Mouse (Mus musculus) heart, embryonic 16.5 days (tissue): ENCODE data around the gene Nupr1. TPM values are rescaled to one million over a fixed set of nuclear protein-coding genes. Genes with fewer than 3 reads are reported as not detected.
"Not testable (repeated sequence)": the region's sequence is repeated elsewhere in the genome, so short reads cannot be mapped to it uniquely, and the experiment has no call there.

Experiments
- ATAC-seq: fragments of 200-750 bp; cut with Nextera tagmentation; replicated peaks from 2 replicates; pipeline ENCODE4 v1.8.0; 2017; ENCODE audit warnings: moderate number of reproducible peaks; ENCODE audit not compliant: insufficient read depth, low FRiP score; ENCODE audit errors: extremely low read depth
- H3K27ac ChIP-seq: fragments of 300-500 bp; sonication (generic); 2 replicates; pipeline ENCODE4 v1.5.1; 2014; ENCODE audit warnings: mild to moderate bottlenecking, low read length, control low read depth, moderate library complexity
- H3K27me3 ChIP-seq: fragments of 300-500 bp; sonication (generic); 2 replicates; pipeline ENCODE4 v1.6.1; 2014; ENCODE audit warnings: low read length, mixed read lengths; ENCODE audit not compliant: control insufficient read depth, insufficient read depth
- H3K36me3 ChIP-seq: fragments of 300-500 bp; sonication (generic); 2 replicates; pipeline ENCODE4 v1.6.1; 2014; ENCODE audit not compliant: control insufficient read depth, insufficient read depth
- H3K4me1 ChIP-seq: fragments of 300-500 bp; sonication (generic); 2 replicates; pipeline ENCODE4 v1.6.1; 2014; ENCODE audit warnings: low read length, mixed read lengths; ENCODE audit not compliant: control insufficient read depth, insufficient read depth
- H3K4me2 ChIP-seq: fragments of 300-500 bp; sonication (generic); 2 replicates; pipeline ENCODE4 v1.6.1; 2014; ENCODE audit warnings: low read depth, mild to moderate bottlenecking, control low read depth, low read length
- H3K4me3 ChIP-seq: fragments of 300-500 bp; sonication (generic); 2 replicates; pipeline ENCODE4 v1.5.1; 2014; ENCODE audit warnings: mild to moderate bottlenecking, control low read depth, low read length
- H3K9ac ChIP-seq: fragments of 300-500 bp; sonication (generic); 2 replicates; pipeline ENCODE4 v1.6.1; 2014; ENCODE audit warnings: low read length, control low read depth
- H3K9me3 ChIP-seq: fragments of 300-500 bp; sonication (generic); replicated peaks from 2 replicates; pipeline ENCODE4 v1.6.1; 2016; ENCODE audit warnings: low read length; ENCODE audit not compliant: control insufficient read depth
- WGBS: fragments of 180-500 bp; shearing (Covaris S2); extraction: QIAGEN DNeasy Blood & Tissue Kit; methylation state at CpG from one replicate; pipeline ENCODE4 v1.1.7; 2014; 5-methylcytosine and 5-hydroxymethylcytosine counted together
- polyA plus RNA-seq: library from polyadenylated mRNA; unstranded; fragments of >200 nt; fragmentation: Nextera tagmentation; extraction: Ambion mirVana; gene quantifications from 2 replicates; pipeline ENCODE4 v1.2.1, GENCODE M21; 2015

Gene Nupr1
- polyA plus RNA-seq, 1 experiment from 2014 or later = 12.9 TPM

GRCm38 (mm10) chr7:126649231-126650051, 18.8 kb upstream of the Nupr1 start, which contains the start of gene Sgf29:
Sgf29 (plus strand) TSS chr7:126649309.
- Histone ChIP-seq H3K4me3 (peak within 1 kb of the TSS; percentile 69), H3K27ac (peak within 1 kb of the TSS; percentile 93), H3K9ac (peak within 1 kb of the TSS; percentile 86), H3K27me3 (no peaks in the 10 kb centered on the region), H3K9me3 (no peaks in the 10 kb centered on the region), H3K4me2 (peak within 1 kb of the TSS; percentile 76), H3K36me3 (no peaks in the 10 kb centered on the region), H3K4me1 (peaks cover 5% of the 10 kb centered on the region; the same call in 1 of the 2 replicates)
- ATAC-seq = peak; percentile 96
- under 1% methylated on average over 56 of the region's 57 CpGs for WGBS

DNA sequence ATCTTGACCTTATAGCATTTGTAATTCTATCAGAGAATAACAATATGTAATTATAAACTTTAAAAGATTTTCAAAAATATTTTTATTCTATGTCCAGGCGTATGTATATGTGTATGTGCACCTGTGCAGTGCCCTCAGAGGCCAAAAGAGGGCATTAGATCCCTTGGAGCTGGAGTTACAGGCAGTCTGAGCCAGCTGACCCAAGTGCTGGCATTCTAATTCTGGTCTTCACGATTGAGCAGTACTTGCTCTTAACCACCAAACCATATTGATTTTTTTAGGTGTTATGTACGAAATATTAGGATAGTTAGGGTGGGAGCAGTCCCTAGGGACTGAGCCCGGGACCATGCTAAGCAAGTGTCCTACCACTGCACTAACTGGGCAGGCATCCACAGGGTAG, 17.8 kb upstream of the Nupr1 start:
- H3K27ac ChIP-seq = no peak overlapping the region
- H3K9ac ChIP-seq = no peak overlapping the region
- 83% methylated on average over 4 of the region's 4 CpGs for whole genome bisulfite sequencing
- peak overlapping the region; percentile 76 for H3K4me2 ChIP-seq
- no peak for ATAC-seq
- H3K4me1 ChIP-seq = peaks cover 5% of the 10 kb centered on the region; the same call in 1 of the 2 replicates
- H3K27me3 ChIP-seq = no peaks in the 10 kb centered on the region
- H3K4me3 ChIP-seq = no peak overlapping the region; the same call in 1 of the 2 replicates
- H3K9me3 ChIP-seq = no peaks in the 10 kb centered on the region
- H3K36me3 ChIP-seq = no peaks in the 10 kb centered on the region

DNA sequence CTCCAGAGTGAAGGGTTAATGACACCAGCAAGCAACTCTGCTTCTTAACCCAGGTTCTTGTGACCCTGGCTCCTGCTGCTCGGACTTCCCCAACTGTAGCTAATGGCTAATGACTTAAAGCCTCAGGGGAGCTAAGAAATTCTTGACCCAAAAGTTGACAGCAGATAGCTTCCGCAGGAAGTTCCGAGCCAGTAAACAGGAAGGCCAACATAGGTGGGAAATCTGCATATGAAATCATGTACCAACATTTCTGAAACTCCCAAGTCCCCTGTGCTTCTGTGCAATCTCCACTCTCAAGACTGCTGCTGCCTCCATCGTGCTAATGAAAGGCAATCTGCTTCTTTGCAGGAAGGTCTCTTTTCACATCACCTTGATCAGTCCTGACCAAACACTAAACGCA, 15.0 kb upstream of the Nupr1 start:
- 56% methylated on average over 5 of the region's 5 CpGs for WGBS
- H3K4me2 ChIP-seq = no peak overlapping the region
- H3K27ac ChIP-seq = peak overlapping the region; percentile 44; the same call in 1 of the 2 replicates
- no peaks in the 10 kb centered on the region for H3K27me3 ChIP-seq
- no peak overlapping the region for H3K4me3 ChIP-seq
- H3K4me1 ChIP-seq = peaks cover 5% of the 10 kb centered on the region; the same call in 1 of the 2 replicates
- no peak for ATAC-seq
- H3K9ac ChIP-seq = no peak overlapping the region
- H3K36me3 ChIP-seq = no peaks in the 10 kb centered on the region
- H3K9me3 ChIP-seq = no peaks in the 10 kb centered on the region

DNA sequence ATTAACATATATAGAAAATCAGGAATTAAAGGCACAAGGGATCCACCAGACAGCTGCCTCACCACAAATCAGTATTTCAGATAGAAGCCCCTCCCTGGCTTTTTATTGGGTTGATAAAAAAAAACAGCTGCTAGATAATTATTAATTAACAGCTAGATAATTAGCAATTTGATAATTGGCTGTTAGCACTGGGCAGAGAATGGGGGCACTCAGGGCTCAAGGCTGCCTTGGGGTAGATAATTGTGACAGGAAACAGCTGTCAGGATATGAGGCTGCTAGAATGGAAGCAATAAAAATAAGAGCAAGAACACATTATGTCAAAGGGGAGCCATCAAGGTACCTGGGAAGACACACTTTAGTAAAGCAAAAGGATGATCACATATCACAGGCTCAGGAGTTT, 14.3 kb upstream of the Nupr1 start:
- H3K36me3 ChIP-seq = no peaks in the 10 kb centered on the region
- H3K9ac ChIP-seq = no peak overlapping the region
- no peak for ATAC-seq
- peaks cover 1% of the 10 kb centered on the region; the same call in 1 of the 2 replicates for H3K4me1 ChIP-seq
- no peak overlapping the region for H3K4me3 ChIP-seq
- no peaks in the 10 kb centered on the region for H3K27me3 ChIP-seq
- H3K27ac ChIP-seq = peak overlapping the region; percentile 44; the same call in 1 of the 2 replicates
- no peaks in the 10 kb centered on the region for H3K9me3 ChIP-seq
- H3K4me2 ChIP-seq = no peak overlapping the region

- Histone ChIP-seq H3K4me2 (no peak overlapping the region), H3K9me3 (no peaks in the 10 kb centered on the region), H3K4me1 (no peaks in the 10 kb centered on the region), H3K4me3 (no peak overlapping the region), H3K9ac (no peak overlapping the region), H3K27me3 (no peaks in the 10 kb centered on the region), H3K27ac (no peak overlapping the region), H3K36me3 (no peaks in the 10 kb centered on the region)
- ATAC-seq = no peak
- 60% methylated on average over 3 of the region's 3 CpGs for WGBS
Observed at GRCm38 (mm10) chr7:126644345-126644744, 13.7 kb upstream of the Nupr1 start.

DNA sequence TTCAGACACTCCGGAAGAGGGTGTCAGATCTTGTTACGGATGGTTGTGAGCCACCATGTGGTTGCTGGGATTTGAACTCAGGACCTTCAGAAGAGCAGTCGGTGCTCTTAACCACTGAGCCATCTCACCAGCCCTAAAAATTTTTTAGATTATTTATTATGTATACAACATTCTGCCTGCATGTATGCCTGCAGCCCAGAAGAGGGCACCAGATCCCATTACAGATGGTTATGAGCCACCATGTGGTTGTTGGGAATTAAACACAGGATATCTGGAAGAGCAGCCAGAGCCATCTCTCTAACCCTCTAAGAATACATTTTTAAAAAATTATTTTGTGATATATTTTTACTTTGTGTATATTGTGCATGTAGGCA, 12.6 kb upstream of the Nupr1 start:
- not testable (repeated sequence) for H3K4me2 ChIP-seq, H3K9ac ChIP-seq, H3K9me3 ChIP-seq, H3K27me3 ChIP-seq, H3K36me3 ChIP-seq, H3K27ac ChIP-seq, H3K4me1 ChIP-seq, H3K4me3 ChIP-seq, ATAC-seq
- 66% methylated on average over 2 of the region's 3 CpGs for WGBS

DNA sequence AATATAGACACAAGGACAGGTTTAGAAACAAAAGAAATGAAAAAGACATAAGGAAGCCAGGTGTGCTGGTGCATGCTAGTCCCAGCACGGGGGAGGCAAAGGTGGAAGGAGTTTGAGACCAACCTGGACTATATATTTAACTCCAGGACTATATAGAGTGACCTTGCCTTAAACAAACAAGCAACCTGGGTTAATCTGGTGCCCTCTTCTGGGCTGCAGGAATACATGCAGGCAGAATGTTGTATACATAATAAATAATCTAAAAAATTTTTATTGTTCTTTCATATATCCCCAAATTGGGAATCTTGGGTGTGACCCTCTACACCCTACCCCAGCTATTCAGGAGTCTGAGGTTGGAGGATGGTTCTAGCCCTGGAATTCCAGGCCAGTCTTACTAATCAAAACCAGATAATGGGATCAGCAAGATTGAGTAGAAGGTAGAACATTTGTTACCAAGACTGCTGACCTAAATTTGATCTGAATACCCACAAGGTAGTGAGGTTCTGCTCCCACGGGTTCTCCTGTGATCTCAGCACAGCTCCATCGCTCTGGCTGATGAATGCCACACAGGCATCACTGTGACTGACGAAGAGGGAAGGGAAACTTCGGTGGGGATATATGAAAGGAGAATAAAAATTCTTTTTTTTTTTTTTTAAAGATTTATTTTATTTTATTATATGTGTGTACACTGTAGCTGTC, 12.0 kb upstream of the Nupr1 start:
- Histone ChIP-seq H3K36me3 (no peaks in the 10 kb centered on the region), H3K27ac (no peak overlapping the region), H3K9ac (no peak overlapping the region), H3K4me1 (no peaks in the 10 kb centered on the region), H3K27me3 (no peaks in the 10 kb centered on the region), H3K9me3 (no peaks in the 10 kb centered on the region), H3K4me3 (no peak overlapping the region), H3K4me2 (no peak overlapping the region)
- 62% methylated on average over 5 of the region's 5 CpGs for WGBS
- no peak for ATAC-seq

DNA sequence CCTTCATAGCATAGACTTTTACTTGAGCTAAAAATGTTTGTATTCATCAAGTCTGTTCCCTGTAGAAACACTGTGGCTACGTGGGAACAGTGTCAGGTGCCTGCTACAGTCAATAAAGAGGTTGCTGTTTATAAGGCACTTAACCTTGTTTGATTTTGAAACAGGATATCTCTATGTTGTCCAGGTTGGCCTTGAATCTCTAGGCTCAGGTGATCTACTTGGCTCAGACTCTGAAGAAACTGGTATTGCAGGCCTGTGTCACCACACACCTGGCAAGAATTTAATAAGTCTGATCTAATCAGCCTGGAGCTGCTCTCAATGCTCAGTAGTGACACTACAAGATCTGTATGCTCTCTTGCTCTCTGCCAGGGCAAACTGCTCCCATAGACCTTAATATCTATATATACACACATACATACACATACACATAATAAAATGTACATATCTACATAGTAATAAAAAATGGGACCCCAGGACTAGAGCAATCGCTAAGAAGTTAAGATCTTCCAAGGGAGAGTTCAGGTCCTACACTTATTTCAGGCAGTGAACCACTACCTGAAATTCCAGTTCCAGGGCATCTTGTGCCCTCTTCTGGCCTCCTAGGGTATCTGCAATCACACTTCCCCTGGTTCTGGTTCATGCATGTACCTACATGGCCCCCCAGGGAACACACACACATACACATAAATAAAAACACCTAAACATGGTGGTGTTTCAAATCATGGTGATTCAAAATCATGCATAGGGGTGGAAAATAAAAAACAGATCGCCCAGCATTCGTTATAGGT, 6.3 kb upstream of the Nupr1 start:
- Histone ChIP-seq H3K9me3 (no peaks in the 10 kb centered on the region), H3K4me1 (no peaks in the 10 kb centered on the region), H3K36me3 (no peaks in the 10 kb centered on the region), H3K27ac (no peak overlapping the region), H3K27me3 (no peaks in the 10 kb centered on the region), H3K9ac (no peak overlapping the region), H3K4me2 (no peak overlapping the region), H3K4me3 (no peak overlapping the region)
- no peak for ATAC-seq
- WGBS = 13% methylated on average over 4 of the region's 4 CpGs
